Mouse (Mus musculus) olfactory bulb, adult 2 months (tissue): ENCODE measurements around the gene Sh3rf3.

Experiments used
- CTCF ChIP-seq: fragments of 200-500 bp; IDR thresholded peaks from 2 replicates; pipeline ENCODE4 v1.5.1; 2012; ENCODE audit warnings: low read depth, mild to moderate bottlenecking, low read length, moderate library complexity; ENCODE audit not compliant: insufficient read depth
- POLR2A ChIP-seq: fragments of 200-500 bp; IDR thresholded peaks from 2 replicates; pipeline ENCODE4 v1.6.1; 2012; ENCODE audit warnings: mild to moderate bottlenecking, low read depth, low read length, moderate library complexity; ENCODE audit not compliant: insufficient read depth

DNA sequence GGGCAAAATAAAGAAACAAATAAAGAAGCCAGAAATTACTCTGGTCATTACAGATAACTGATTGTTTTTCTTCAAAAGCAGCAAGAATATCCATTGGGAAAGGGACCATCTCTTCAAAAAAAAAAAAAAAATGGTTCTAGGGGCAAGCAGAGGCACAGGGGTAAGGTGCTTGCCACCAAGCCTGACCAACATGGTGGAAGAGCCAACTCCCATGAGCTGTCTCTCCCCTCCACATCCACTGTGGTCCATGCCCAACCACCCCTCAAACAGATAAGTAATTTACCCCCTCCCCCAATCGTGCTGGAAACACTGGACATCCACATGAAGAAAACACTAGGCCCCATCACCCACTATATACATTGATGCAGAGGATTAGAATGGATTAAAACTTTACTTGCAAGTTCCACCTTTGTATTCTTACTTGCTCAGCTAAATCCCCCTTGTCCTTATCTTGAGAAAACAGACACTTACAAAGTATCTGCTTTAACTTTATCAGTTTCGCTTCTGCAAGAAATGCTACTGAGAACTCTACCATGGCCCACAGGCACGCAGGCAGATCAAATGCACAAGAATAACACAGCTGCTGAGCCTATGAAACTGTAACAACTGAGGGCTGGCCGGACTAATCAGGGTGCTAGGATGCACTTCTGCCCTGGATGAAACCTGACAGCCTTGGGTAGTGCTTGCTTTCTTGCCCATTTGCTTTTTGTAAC is 349.2 kb downstream of the Sh3rf3 start:
- no peak for TF ChIP-seq POLR2A
- TF ChIP-seq CTCF, result no peak
